Mouse (Mus musculus): Measurements from ENCODE around the gene Med31.

DNA sequence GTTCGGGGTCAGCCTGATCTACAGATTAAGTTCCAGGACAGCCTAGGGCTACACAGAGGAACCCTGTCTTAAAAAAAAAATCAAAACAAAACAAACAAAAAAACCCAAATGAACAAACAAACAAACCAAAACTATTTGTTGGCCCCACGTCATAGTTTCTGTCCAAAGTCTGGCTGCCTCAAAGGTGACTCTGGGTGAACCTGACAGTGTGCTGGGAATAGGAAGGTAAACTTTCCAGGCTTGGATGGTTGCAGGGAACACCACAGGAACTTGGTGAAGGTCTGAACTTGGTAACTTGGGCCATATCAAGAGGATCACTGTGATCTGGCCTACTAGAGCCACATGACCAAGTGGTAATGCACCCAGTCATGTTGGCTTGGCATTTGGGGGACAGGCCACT lies 41.0 kb upstream of the Med31 start:
- TF ChIP-seq MAX (IDR thresholded peaks at IDR 0.05; ENCODE audit: low read depth) (no peak), POLR2A (IDR thresholded peaks at IDR 0.05; ENCODE audit: insufficient read length, low read depth) (no peak)

All from myocyte (in vitro differentiated cells).